Mouse (Mus musculus): ENCODE measurements around the gene Fermt1.

The Fermt1 gene

GRCm38 (mm10) chr2:132922076-132922873, 23.4 kb downstream of the Fermt1 start:
- in situ Hi-C loops (cut with MboI, MseI): no loop called here

- in situ Hi-C loops (cut with MboI, MseI): no loop called here
Observed at GRCm38 (mm10) chr2:132914785-132915184, 30.9 kb downstream of the Fermt1 start.

- in situ Hi-C loops (cut with MboI, MseI): no loop called here
Observed at GRCm38 (mm10) chr2:132906763-132907162, 38.9 kb downstream of the Fermt1 start.

GRCm38 (mm10) chr2:132904961-132905360, 40.7 kb downstream of the Fermt1 start:
- in situ Hi-C loops (cut with MboI, MseI): no loop called here

GRCm38 (mm10) chr2:132903498-132903897, 42.2 kb downstream of the Fermt1 start:
- in situ Hi-C loops (cut with MboI, MseI): no loop called here

- in situ Hi-C loops (cut with MboI, MseI): no loop called here
Observed at GRCm38 (mm10) chr2:132902056-132902455, 43.6 kb downstream of the Fermt1 start.

GRCm38 (mm10) chr2:132901636-132902035, 44.1 kb downstream of the Fermt1 start:
- in situ Hi-C loops (cut with MboI, MseI): no loop called here

GRCm38 (mm10) chr2:132900596-132900995, 45.1 kb downstream of the Fermt1 start:
- in situ Hi-C loops (cut with MboI, MseI): no loop called here

GRCm38 (mm10) chr2:132898211-132898610, 47.5 kb downstream of the Fermt1 start:
- in situ Hi-C loops (cut with MboI, MseI): no loop called here

GRCm38 (mm10) chr2:132893826-132894225, 51.9 kb downstream of the Fermt1 start:
- in situ Hi-C loops (cut with MboI, MseI): no loop called here

GRCm38 (mm10) chr2:132885312-132885711, 60.4 kb downstream of the Fermt1 start:
- in situ Hi-C loops (cut with MboI, MseI): no loop called here

- in situ Hi-C loops (cut with MboI, MseI): no loop called here
Observed at GRCm38 (mm10) chr2:132884303-132884967, 61.3 kb downstream of the Fermt1 start.

GRCm38 (mm10) chr2:132880844-132881645, 64.7 kb downstream of the Fermt1 start, which contains the start of gene Lrrn4:
TSS of gene Lrrn4 (minus strand) at chr2:132880891.
- in situ Hi-C loops (cut with MboI, MseI): no loop called here

- in situ Hi-C loops (cut with MboI, MseI): no loop called here
Observed at GRCm38 (mm10) chr2:132879261-132880044, 66.3 kb downstream of the Fermt1 start.

- in situ Hi-C loops (cut with MboI, MseI): no loop called here
Observed at GRCm38 (mm10) chr2:132876991-132877390, 68.7 kb downstream of the Fermt1 start.

- in situ Hi-C loops (cut with MboI, MseI): no loop called here
Observed at GRCm38 (mm10) chr2:132873657-132874326, 71.9 kb downstream of the Fermt1 start.

GRCm38 (mm10) chr2:132871663-132872062, 74.0 kb downstream of the Fermt1 start:
- in situ Hi-C loops (cut with MboI, MseI): no loop called here

GRCm38 (mm10) chr2:132870286-132870685, 75.4 kb downstream of the Fermt1 start:
- in situ Hi-C loops (cut with MboI, MseI): no loop called here

GRCm38 (mm10) chr2:132869682-132870081, 76.0 kb downstream of the Fermt1 start:
- in situ Hi-C loops (cut with MboI, MseI): no loop called here

GRCm38 (mm10) chr2:132867521-132867920, 78.2 kb downstream of the Fermt1 start:
- in situ Hi-C loops (cut with MboI, MseI): no loop called here

- in situ Hi-C loops (cut with MboI, MseI): no loop called here
Observed at GRCm38 (mm10) chr2:132863325-132863724, 82.4 kb downstream of the Fermt1 start.
